Mouse (Mus musculus) adrenal gland (tissue): Measurements from ENCODE around the gene Troap.

ENCODE experiments used
- intact Hi-C: fragments of 180-260 bp; cut with DNase I; formaldehyde crosslinking; loops from one replicate; pipeline ENCODE4 v1.15.1; 2025

Gene Troap

DNA sequence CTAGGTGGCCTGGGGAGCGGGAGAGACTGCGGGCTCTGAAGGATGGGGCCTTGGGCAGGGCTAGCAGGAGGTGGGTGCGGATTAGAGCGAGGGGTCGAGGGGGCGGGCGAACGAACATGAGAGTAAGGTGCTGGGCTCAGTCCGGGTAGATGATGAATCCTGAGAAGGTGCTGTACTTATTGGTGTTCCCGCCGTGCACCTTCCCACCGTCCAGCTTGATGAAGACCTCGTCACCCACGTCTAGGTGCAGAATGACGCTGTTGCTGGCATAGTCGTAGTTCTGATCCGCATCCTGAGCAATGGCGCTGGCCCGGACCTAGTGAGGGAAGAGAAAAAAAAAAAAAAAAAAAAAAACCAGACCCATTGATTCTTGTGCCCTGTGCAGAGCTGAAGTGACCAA, 10.2 kb downstream of the Troap start:
- intact Hi-C loops: loop anchor here (10.0 kb wide), 1 partner anchor 120 kb away; no protein-coding TSS in a partner anchor

DNA sequence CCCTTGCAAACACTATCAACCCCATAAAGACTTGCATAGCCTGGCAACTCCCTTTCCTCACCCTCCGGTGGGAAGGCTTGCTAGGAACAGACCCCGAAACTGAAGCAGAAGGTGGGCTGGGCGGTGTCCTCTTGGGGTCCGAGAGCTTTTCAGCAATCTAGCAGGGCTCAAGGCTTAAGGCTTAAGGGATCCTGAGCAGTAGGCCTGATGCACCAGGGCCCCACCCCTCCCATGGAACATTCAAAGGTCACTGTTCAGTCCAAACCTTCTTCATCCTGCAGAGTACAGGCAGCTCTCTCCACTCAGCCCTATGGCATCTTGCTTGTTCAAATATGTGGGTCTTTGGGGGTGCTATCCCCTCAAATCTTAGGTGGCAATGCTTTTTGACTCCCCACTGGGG, 11.6 kb downstream of the Troap start:
- intact Hi-C loops: loop anchor here (10.0 kb wide), 1 partner anchor 119 kb away; no protein-coding TSS in a partner anchor

DNA sequence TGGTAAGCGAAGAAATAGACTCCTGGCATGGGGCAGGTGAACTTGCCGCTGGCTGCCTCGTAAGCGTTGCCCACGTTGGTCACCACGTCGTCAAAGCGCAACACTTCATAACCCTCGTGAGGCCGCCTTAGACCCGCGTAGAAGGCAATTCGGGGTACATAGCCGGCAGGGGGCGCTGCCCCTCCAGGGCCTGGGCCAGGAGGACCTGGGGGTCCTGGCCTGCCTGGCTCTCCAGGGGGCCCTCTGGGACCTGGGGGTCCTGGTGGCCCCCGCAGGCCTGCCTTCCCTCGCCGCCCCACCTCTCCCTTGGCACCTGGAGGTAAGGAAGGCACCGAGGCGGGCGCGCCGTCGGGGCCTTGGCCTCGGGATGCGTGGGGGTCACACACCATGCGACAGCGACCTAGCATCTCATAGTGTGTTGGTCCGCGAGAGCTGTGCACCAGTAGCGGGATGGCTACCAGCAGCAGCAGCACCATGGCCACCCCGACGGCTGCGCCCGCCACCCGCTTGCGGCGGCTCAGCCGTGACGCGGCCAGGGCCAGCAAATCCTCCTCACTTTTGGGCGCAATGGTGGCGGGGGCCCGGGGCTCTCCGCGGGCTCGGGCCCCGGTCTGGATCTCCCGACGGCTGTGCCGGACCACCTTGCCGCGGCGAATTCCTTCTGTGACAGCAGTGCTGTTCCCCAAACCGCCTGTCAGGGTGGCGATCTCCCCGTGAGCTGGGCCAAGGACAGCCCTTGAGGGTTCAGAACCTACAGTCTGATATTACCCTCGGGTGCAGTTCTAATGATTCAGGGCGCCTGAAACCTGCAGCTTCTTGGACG, 13.1 kb downstream of the Troap start, which contains the start of gene C1ql4:
Gene C1ql4, minus strand, starts transcription at position 565 of the 823 bp plus-strand sequence.
- intact Hi-C loops: loop anchor here (10.0 kb wide), 1 partner anchor 117 kb away; no protein-coding TSS in a partner anchor

DNA sequence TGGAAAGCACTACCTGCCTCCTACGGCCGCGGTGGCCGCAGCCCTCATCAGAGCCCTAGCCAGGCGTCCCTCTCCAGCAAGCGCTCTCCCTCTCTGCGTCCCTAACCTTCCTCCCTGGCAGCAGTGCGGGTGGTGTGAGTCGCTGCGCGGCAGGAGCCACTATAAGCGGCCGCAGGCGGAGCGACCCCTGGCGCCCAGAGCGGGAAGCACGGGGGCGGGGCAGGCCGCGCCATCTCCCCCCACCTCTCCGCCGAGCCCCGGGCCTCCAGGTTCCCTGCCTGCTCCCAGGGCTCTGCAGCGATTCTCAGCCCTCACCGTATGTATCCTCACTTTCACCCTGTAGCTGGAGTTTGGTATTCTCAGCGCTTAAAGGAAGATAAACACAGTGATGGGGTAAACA, 13.9 kb downstream of the Troap start:
- intact Hi-C loops: loop anchor here (10.0 kb wide), 1 partner anchor 117 kb away; no protein-coding TSS in a partner anchor

DNA sequence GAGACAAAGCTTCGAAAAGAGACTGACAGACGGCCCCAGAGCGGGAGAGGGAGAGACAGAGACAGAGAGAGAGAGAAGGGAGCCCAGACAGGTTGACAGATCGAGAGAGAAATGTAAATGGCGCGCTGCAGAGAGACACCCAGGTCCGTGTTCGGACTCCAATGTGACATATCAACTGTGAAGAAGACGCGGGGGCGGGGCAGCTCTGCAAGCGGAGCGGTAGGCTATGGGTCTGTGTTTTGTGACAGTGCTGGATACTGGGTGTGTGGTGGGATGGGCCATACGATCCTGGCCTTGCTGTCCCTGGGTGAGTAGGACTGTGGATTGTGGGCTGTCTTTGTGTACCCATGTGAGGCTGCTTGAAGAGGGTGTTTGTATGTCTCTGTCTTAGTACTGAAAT, 14.7 kb downstream of the Troap start:
- intact Hi-C loops: loop anchor here (10.0 kb wide), 1 partner anchor 116 kb away; no protein-coding TSS in a partner anchor

DNA sequence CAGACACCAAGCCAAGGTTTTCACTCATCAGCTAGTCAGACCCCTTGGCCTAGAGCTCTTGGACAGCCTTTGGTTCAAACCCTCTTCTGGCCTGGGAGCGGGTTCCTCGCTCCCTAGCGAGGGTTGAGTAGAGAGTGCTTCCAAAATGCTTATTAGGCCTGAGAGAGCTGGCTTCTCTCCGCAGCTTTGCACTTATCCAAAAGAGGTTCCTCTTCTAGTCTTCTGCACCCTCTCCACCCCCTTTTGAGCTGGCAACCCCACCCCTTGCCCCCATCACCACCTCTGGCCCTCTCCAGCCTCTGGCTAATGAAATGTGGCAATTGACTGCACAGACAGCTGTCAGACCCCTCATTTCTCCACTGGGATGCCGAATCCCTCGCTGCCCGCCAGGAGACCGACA, 18.5 kb downstream of the Troap start, which contains the start of gene Dnajc22:
Gene Dnajc22, plus strand, starts transcription at position 301 of the 400 bp plus-strand sequence.
- intact Hi-C loops: no loop called here

DNA sequence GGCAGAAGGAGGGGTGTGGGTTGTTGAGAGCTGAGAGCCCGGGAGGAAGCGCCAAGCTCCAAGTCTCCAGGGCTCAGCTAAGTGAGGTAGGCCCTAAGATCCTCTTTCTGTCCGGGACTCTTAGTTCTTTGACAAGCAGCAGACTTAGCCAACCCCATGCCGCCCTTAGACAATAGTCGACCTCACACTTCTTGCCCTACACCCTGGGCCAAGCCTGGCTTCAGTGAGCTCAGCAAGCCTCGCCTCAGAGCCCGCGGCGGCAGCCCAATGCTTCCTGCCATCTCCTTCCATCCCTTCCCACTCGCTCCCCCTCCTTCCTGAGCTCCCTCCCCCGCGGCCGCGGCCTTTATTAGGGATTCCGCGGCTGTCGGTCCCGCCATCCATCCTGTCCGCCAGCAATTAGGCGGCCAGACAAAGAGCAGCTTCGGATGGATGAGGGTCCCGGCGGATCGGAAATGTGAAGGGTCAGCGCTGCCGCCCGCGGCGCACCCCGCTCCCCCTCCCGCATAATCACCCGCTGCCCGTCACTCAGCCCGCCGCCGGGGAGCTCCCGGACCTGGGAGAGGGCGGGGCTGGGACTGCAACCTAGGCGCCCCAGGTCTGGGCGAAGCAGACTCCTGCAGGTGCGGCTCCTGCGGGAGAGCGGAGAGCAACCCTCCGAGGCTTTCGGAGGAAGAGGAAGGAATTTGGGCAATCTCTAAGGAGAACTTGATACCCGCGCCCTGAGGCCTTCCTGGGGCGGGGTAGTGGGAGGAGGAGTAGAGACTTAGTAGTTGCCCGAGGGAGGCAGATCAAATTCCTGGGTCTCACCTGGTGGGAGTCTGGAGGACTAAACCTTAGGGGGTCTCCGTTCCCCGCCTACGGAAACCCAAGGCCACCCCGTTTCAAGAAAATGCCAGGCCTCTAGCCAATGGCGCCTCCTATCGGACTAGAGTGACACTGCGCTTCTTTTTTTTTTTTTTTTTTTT, 19.2 kb downstream of the Troap start:
- intact Hi-C loops: no loop called here

DNA sequence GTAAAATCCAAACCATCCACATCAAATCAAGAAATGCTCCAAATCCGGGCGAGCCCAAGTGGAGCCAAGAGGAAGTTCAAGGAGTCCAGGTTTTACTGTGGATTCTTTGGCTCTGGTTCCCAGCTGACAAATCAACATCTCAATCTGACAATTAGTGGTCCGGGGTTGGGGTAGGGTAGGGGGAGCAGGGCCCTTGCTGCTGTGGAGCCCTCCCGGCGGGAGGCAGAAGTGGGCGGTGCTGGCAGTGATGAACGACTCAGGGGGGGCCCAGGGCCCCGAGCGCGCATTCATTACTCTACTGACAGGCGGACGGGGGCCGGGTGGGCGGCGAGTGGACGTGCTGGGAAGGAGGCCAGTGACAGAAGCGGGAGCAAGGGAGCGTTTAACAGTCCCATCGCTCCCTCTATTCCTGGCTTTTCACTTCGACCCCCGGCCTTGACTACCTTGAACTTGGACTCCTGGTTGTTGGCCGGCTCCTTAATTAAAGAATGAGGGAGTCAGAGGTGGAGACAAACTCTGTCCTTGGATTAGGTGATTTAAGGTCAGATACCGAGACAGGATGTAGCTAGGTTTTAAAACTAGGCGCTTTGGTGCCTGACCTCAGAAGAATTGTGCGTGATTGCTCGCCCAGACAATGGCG, 20.4 kb downstream of the Troap start:
- intact Hi-C loops: no loop called here

DNA sequence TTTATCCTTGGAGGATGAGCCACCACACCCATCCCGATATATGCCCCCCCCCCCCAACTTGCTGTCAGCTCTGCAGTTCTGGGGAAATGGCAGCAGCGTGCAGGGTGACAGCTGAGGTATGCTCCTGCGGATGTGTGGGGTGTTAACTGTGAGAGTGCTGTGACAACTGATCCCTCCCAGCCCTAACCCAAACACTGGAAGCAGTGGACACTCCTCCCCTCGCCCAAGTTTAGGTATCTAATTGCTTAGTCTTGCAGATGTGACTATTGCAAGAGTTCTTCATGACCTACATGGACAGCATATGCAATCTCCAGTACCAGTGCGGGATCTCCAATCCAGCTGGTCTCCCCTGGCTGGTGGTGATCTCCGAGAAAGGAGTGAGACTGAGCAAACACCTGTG, 21.0 kb downstream of the Troap start:
- intact Hi-C loops: no loop called here

DNA sequence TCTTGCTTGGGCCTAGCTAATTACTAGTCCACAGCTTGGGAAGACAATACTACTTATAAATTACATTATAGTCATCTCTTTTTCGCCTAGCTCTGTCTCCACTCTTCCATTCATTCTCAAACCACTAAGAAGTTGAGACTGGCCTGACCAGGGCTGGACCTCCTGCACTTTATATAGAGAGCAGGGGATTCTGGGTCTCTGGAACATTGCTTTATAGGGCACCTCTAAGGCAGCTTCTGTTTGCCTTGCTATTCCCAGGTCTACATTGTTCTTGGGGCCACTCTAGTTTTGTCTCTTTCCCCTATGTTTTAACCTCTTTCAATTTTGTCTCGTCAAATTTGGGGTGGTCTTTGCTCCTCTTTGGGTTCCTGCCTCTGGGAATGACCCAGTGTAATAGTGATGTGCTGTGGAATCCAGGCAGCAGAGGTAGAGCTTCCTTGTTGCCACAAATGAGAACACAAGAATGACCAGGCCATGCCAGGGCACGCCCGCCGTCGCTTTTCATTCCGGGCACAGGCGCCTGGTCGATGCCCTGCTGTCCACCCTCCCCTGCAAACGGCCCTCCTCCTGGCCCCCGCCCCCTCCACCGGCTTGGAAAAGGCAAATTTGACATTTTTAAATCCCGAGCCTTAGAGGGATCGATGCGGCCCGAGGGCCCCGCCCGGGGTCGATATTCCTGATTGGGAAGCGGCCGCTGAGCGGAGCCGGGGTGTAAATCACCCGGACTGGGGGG, 21.9 kb downstream of the Troap start:
- intact Hi-C loops: no loop called here

DNA sequence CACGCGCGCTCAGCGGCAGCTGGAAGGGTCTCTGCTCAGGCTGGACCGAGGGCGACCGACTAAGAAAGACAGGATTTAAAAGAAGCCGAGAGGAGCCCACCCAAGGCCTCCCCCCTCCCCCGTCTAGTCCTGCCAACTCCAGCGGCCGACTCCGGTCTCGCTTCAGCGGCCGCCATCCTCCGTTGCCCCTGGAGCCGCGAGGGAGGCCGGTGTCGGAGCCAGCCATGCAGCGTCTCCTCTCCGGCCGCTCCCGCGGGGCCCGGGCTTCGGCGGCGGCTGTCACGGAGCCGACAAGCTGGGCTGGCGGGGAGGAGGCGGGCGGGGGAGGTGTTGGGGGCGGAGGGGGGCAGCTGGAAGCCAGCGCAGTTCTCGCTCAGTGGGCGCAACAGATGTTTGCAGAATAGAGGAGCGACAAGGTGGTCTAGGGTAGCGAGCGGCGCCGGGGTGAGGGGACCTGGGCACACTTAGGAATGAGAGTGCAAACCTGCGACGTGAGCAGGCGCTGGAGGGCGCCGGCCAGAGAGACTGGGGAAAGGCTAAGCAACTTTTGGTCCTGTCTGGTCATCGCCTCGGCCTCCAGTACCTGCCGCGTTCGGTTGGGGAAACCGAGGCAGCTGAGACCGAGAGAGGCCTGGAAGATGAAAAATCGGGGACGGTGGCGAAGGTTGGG, 22.6 kb downstream of the Troap start:
- intact Hi-C loops: no loop called here

DNA sequence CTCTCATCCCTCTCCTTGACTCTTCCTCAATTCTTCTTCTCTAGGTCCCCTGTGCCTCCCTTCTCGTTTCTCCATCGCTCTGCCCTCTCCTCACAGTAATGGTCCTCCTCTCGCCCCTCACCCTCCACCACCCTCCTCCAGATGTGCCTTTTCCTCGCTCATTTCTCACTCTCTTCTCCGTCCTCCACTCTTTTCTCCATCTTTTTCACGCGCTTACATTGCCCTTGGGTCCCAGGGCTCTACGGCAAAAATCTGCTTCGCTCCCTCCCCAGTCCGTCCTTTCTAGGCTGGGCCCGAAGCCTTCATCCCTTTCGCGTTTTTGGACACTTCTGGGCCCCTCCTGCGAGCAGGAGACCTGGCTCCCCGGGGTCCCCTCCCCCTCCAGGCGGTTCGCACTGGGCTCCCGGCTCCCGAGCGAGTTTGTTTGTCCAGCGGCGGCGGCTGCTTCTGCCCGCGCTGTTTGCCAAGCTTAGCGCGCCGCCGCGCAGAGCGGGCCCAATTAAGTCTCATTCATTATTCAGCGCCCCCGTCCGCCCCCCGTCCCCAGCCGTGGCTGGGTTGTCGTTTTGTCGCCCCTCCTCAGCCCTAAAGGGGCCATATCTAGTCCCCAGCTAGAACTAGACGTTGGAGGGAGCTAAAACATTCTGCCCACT, 23.6 kb downstream of the Troap start:
- intact Hi-C loops: no loop called here

DNA sequence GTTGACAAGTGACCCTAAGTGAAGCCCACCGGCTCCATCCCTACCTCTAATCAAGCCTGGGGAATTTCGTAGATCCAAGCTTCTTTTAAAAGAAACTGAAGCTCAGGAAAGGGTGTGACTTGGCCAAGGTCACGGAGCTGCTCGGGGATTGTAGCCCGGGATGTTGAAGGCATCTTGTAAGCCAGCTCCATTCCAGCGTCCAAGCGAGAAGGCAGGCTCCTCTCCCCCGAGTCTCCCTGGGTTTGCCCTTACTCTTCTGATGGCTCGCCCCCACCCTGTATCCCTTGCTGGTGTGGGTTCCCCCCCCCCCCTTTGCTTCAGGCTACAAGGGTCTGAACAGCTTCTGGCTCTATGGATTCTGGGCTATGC, 24.1 kb downstream of the Troap start:
- intact Hi-C loops: no loop called here

DNA sequence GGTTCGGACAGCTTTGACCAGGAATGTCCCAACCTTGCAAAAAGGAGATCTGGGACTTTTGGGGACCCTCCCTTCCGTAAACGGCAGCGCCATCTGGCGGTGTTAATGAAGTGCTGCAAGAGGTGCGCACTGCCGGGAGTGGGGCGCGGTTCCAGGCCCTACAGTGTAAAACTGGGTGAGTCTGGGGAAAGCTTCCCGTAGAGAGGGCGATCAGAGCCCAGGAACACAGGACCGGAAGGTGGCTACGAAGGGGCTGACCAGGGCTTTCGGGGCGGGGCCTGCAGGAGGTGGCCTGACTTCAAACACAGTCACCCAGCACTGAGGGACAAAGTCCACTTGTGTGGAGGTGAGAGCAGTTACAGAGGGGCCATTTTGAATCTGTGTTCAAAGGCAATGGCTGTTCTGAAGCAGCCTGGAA, 24.8 kb downstream of the Troap start:
- intact Hi-C loops: no loop called here

DNA sequence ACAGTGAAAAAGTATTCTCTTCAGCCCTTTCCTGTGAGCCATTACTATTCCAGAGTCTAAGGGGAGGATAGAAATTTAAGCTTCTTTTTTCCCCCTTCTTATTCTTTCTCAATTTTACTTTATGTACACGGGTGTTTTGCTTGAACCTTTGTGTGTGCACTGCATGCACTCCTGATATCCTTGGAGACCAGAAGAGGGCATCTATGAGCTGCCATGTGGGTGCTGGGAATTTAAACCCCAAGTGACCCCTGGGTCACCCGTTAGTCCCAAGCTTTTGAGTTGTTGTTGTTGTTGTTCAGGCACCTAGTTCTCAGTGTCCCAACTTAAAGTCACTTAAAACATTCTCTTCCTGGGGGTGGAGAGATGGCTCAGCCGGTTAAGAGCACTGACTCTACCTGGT, 25.6 kb downstream of the Troap start:
- intact Hi-C loops: loop anchor here (10.0 kb wide), 1 partner anchor 45 kb away; the partner anchor contains the start of gene Prph

DNA sequence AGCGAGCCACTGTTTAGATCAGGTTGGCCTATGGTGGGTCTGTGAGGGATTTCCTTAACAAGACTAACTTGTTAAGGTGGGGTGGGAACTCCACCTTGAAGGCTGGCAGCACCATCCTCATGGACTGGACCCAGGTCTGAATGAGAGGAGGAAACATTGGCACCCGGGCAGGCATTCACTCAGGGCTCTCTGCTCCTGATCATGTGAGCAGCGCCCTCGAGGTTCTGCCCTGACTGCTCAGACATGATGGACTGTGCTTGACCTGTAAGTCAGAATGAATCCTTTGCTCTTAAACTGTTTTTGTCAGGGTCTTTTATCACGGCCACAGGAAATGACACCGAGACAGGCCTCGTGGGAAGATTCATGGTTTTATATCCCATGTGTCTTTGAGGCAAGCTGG, 30.9 kb downstream of the Troap start:
- intact Hi-C loops: loop anchor here (10.0 kb wide), 1 partner anchor 50 kb away; the partner anchor contains the start of gene Prph

DNA sequence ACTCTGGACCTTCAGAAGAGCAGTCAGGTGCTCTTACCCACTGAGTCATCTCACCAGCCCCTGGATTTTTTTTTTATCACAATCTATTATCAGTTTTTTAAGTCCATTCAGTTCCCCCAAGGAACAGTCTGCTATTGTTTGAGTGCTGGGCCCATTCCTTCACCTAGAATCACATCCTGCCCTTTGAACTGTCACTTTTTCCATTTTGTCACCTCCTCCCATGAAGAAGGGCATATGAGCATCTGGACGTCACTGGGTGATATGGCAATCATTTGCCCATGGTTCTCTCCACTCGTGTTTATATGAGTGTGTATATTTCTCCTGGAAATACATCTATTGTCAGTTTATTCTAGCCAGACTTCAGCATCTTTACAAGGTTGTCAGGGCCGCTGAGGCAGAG, 33.5 kb downstream of the Troap start:
- intact Hi-C loops: loop anchor here (10.0 kb wide), 1 partner anchor 53 kb away; the partner anchor contains the start of gene Prph

DNA sequence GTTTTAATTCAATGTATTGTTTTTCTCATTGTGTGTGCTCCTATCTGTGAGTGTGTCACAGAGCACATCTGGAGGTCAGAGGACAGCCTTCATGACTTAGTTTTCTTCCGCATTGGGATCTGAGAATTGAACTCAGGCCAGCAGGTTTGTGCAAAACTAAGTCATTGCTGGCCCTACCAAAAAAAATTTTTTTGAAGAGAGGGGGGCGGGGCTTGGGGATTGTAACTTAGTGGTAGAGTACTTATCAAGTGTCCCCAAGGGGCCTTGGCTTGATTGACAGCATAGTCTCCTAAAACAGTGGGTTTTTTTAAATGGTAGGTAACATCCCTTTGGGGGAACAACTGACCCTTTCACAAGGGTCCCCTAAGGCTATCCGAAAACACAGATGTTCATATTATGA, 36.8 kb downstream of the Troap start:
- intact Hi-C loops: no loop called here

DNA sequence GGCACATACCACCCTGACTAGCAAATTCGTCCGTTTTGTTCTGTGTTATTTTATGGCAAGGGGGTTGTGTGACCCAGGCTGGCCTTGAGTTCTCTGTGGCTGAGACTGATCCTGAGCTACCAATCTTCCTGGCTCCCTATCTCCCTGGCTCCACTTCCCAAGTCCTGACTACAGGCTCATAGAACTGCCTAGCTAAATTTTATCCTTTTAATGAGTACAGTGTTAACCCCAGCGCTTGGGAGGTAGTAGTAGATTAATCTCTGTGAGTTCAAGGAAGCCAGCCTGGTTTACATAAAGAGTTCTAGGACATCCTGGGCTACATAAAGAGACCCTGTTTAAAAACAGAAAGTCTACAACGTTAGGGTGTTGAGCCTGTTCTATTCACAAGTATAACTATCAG, 37.4 kb downstream of the Troap start:
- intact Hi-C loops: no loop called here
